Mouse (Mus musculus) forebrain, embryonic 16.5 days (tissue): ENCODE measurements around the gene Tmem91. TPM values are rescaled to one million over a fixed set of nuclear protein-coding genes. Genes with fewer than 3 reads are reported as not detected.

ENCODE experiments used
- ATAC-seq: fragments of 200-750 bp; cut with Nextera tagmentation; 2 replicates; pipeline ENCODE4 v1.8.0; 2017; ENCODE audit warnings: mild to moderate bottlenecking, moderate library complexity
- H3K27ac ChIP-seq: fragments of 300-500 bp; sonication (generic); 2 replicates; pipeline ENCODE4 v1.5.1; 2014; ENCODE audit warnings: low read length, control low read depth
- H3K27me3 ChIP-seq: fragments of 300-500 bp; sonication (generic); replicated peaks from 2 replicates; pipeline ENCODE4 v1.6.1; 2014; ENCODE audit warnings: low read length; ENCODE audit not compliant: control insufficient read depth, insufficient read depth
- H3K36me3 ChIP-seq: fragments of 300-500 bp; sonication (generic); 2 replicates; pipeline ENCODE4 v1.6.1; 2014; ENCODE audit not compliant: control insufficient read depth, insufficient read depth
- H3K4me1 ChIP-seq: fragments of 300-500 bp; sonication (generic); replicated peaks from 2 replicates; pipeline ENCODE4 v1.6.1; 2014; ENCODE audit warnings: low read length; ENCODE audit not compliant: control insufficient read depth, insufficient read depth
- H3K4me2 ChIP-seq: fragments of 300-500 bp; sonication (generic); 2 replicates; pipeline ENCODE4 v1.6.1; 2014; ENCODE audit warnings: mild to moderate bottlenecking, low read length, control low read depth
- H3K4me3 ChIP-seq: fragments of 300-500 bp; sonication (generic); replicated peaks from 2 replicates; pipeline ENCODE4 v1.5.1; 2014; ENCODE audit warnings: mild to moderate bottlenecking, low read length, control low read depth
- H3K9ac ChIP-seq: fragments of 300-500 bp; sonication (generic); replicated peaks from 2 replicates; pipeline ENCODE4 v1.6.1; 2014; ENCODE audit warnings: low read depth, low read length, control low read depth
- H3K9me3 ChIP-seq: fragments of 300-500 bp; sonication (generic); 2 replicates; pipeline ENCODE4 v1.6.1; 2016; ENCODE audit warnings: low read length; ENCODE audit not compliant: control insufficient read depth
- WGBS: fragments of 180-500 bp; shearing (Covaris S2); extraction: QIAGEN DNeasy Blood & Tissue Kit; methylation state at CpG from one replicate; pipeline ENCODE4 v1.1.7; 2014; 5-methylcytosine and 5-hydroxymethylcytosine counted together
- polyA plus RNA-seq: library from polyadenylated mRNA; unstranded; fragments of >200 nt; fragmentation: Nextera tagmentation; extraction: Ambion mirVana; gene quantifications from 2 replicates; pipeline ENCODE4 v1.2.1, GENCODE M21; 2015

The Tmem91 gene
- polyA plus RNA-seq, 1 experiment from 2014 or later = 28.3 TPM

DNA sequence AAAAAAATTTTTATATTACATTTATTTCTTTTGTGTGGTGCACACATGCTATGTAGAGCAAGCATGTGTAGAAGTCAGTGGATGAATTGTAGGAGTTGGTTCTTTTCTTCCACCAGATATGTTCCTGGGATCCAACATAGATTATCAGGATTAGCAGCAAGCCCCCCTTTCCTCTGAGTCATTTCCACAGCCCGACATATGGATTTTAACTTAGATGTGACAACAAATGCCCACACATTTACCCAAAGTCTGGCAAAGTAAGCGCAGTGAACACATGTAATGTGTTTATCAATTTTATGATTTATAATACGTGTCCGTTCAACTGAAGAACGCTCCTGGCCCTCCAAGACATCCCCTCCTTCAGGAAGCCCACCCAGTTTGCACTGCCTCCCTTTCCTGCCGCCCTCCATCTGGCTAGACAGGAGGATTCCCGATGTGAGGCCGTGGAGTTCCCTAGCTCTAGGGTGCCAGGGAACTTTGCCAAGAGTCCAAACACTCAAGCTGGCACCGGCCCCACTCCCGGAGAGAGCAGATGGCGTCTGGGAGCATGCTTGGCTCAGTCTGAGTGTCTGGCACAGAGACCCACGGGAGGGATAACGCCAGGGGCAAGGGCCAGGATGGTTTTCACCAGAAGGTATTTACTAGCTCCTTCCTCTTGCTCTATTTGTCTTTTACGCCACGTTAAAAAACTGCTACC, 1.3 kb upstream of the Tmem91 start:
- ATAC-seq = peak; percentile 76
- Histone ChIP-seq H3K4me2 (no peak overlapping the region), H3K4me3 (no peak overlapping the region), H3K27me3 (peaks cover 22% of the 10 kb centered on the region), H3K9ac (no peak overlapping the region), H3K27ac (peak overlapping the region; percentile 90), H3K36me3 (no peaks in the 10 kb centered on the region), H3K9me3 (no peaks in the 10 kb centered on the region), H3K4me1 (peaks cover 30% of the 10 kb centered on the region)
- 27% methylated on average over 15 of the region's 15 CpGs for WGBS

DNA sequence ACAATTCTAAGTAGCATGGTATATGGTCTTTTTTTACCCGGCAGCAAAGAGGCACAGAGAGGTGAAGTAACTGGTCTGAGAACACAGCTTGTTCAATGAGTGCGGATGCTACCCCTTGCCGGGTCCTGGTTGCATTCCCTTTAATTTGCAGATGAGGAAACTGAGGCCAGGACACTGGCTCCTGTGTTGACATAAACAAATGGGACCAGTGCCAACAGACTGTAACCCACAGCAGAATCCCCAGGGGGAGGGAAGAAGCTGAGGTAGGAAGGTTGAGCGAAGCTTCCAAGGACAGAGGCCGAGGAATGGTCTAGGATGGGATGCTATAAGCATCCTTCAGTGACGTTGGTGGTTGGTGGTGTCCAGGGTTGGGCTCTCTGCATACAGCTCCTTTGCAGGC, 439 bp upstream of the Tmem91 start:
- Histone ChIP-seq H3K36me3 (no peaks in the 10 kb centered on the region), H3K27me3 (peaks cover 22% of the 10 kb centered on the region), H3K4me1 (peaks cover 30% of the 10 kb centered on the region), H3K4me2 (peak overlapping the region; percentile 60), H3K9ac (no peak overlapping the region; the same call in 1 of the 2 replicates), H3K9me3 (no peaks in the 10 kb centered on the region), H3K4me3 (peak overlapping the region; percentile 43), H3K27ac (no peak overlapping the region)
- 47% methylated on average over 6 of the region's 6 CpGs for WGBS
- ATAC-seq = no peak

DNA sequence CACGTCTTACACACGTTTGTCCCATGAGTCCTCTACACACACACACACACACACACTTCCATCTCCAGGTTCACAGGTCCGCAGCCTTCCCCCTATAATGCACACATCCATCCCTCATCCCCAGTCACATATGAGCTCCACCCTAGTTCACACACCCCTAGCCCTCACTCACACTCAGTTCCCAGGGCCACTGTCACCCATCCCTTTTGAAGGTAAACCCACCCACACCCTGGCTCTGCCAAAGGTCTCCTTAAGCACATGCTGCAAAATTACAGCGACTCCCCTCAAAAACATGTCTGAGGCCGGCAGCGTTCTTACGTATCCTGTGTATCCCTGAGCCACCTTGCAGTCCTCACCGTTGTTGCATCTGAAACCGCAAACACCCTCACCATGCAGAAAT, 669 bp downstream of the Tmem91 start:
- Histone ChIP-seq H3K4me2 (peak overlapping the region; percentile 60), H3K9me3 (no peaks in the 10 kb centered on the region), H3K9ac (no peak overlapping the region), H3K4me1 (peaks cover 25% of the 10 kb centered on the region), H3K27ac (no peak overlapping the region), H3K27me3 (peaks cover 22% of the 10 kb centered on the region), H3K4me3 (peak overlapping the region; percentile 43), H3K36me3 (no peaks in the 10 kb centered on the region)
- WGBS = 31% methylated on average over 9 of the region's 9 CpGs
- ATAC-seq = no peak

DNA sequence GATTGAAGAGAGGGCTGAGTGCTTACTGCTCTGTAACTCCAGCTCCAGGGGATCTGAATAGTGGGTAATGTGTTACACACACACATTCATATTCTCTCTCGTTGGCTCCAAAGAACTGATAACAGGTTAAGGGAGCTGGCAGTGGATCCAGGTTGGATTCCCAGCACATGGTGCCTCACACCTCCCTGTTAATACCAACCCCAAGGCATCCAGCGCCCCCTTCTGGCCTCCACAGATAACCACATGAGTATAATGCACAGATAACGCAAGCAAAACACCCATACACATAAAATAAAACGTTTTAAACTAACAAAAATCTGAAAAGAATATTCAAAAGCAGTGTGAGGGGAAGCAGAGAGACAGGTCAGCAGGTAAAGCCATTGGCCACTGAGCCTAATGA, 2.5 kb downstream of the Tmem91 start:
- H3K36me3 ChIP-seq = 0 out of 2 replicates have a peak, but pooled peaks cover 3% of the 10 kb centered on the region
- H3K9ac ChIP-seq = no peak overlapping the region
- H3K4me3 ChIP-seq = no peak overlapping the region
- 53% methylated on average over 4 of the region's 4 CpGs for WGBS
- H3K9me3 ChIP-seq = no peaks in the 10 kb centered on the region
- no peak for ATAC-seq
- H3K4me2 ChIP-seq = no peak overlapping the region
- H3K27ac ChIP-seq = no peak overlapping the region
- peaks cover 25% of the 10 kb centered on the region for H3K4me1 ChIP-seq
- H3K27me3 ChIP-seq = peaks cover 20% of the 10 kb centered on the region

- H3K4me3 ChIP-seq = no peak overlapping the region
- ATAC-seq = no peak
- H3K4me2 ChIP-seq = no peak overlapping the region
- no peak overlapping the region for H3K27ac ChIP-seq
- peaks cover 20% of the 10 kb centered on the region for H3K27me3 ChIP-seq
- H3K4me1 ChIP-seq = peaks cover 21% of the 10 kb centered on the region
- H3K36me3 ChIP-seq = 0 out of 2 replicates have a peak, but pooled peaks cover 3% of the 10 kb centered on the region
- H3K9ac ChIP-seq = no peak overlapping the region
- 83% methylated on average over 2 of the region's 2 CpGs for WGBS
- H3K9me3 ChIP-seq = no peaks in the 10 kb centered on the region
Observed at GRCm38 (mm10) chr7:25671686-25672085, 3.3 kb downstream of the Tmem91 start.

GRCm38 (mm10) chr7:25670096-25670495, 4.9 kb downstream of the Tmem91 start:
- Histone ChIP-seq H3K27me3 (peaks cover 17% of the 10 kb centered on the region), H3K4me2 (no peak overlapping the region), H3K4me3 (no peak overlapping the region), H3K9ac (no peak overlapping the region), H3K36me3 (0 out of 2 replicates have a peak, but pooled peaks cover 3% of the 10 kb centered on the region), H3K4me1 (peaks cover 7% of the 10 kb centered on the region), H3K27ac (no peak overlapping the region), H3K9me3 (no peaks in the 10 kb centered on the region)
- 91% methylated on average over 4 of the region's 4 CpGs for WGBS
- no peak for ATAC-seq

- WGBS = 82% methylated on average over 9 of the region's 9 CpGs
Observed at GRCm38 (mm10) chr7:25669631-25670030, 5.3 kb downstream of the Tmem91 start.

DNA sequence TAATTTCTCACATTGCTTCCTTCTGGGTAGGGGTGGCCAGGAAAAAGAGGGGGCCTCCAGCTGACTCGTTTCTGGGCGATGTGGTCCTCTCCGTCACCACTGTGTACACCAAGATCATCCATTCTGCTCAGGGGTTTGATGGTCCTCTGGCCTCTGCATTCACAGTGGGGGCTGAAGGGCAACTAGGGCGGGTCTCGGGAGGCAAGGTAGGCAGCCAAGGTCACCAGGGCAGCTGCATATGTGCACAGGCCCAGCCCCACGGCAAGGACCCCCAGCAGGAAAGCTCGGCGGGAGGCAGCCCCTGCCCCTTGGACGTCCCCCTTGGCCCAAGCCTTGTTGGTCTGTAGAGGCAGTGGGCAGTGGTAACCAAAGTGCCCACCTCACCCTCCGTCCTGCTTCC, 5.8 kb downstream of the Tmem91 start:
- Histone ChIP-seq H3K4me2 (no peak overlapping the region), H3K9ac (no peak overlapping the region), H3K4me1 (no peaks in the 10 kb centered on the region), H3K36me3 (peaks cover 3% of the 10 kb centered on the region; the same call in 1 of the 2 replicates), H3K4me3 (no peak overlapping the region), H3K27ac (no peak overlapping the region), H3K27me3 (peaks cover 9% of the 10 kb centered on the region), H3K9me3 (no peaks in the 10 kb centered on the region)
- ATAC-seq = no peak
- WGBS = 90% methylated on average over 10 of the region's 10 CpGs

More at GRCm38 (mm10) chr7:25669631-25670030, 5.3 kb downstream of the Tmem91 start:
- Histone ChIP-seq H3K9ac (no peak overlapping the region), H3K4me1 (peaks cover 2% of the 10 kb centered on the region), H3K4me2 (no peak overlapping the region), H3K27ac (no peak overlapping the region), H3K4me3 (no peak overlapping the region), H3K9me3 (no peaks in the 10 kb centered on the region), H3K36me3 (0 out of 2 replicates have a peak, but pooled peaks cover 3% of the 10 kb centered on the region), H3K27me3 (peaks cover 12% of the 10 kb centered on the region)
- ATAC-seq = no peak

DNA sequence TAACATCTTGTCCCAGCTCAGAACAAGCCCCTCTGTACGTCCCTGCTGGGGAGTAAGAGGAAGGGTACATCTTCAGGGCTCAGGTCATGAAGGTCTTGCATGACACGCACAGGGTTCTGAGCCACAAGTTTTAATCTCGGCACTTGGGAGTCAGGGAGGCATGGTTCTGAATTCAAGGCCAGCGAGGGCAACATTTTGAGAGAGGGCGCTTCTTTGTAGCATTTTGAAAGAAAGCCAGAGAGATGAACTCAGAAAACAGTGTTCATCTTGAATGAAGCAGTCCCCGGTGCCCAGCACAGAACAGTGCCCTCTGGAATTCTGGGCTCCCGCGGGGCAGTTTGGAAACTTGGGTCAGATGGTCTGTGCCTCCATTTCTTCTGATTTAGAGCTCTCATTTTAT, 8.6 kb downstream of the Tmem91 start:
- ATAC-seq = no peak
- Histone ChIP-seq H3K27ac (no peak overlapping the region), H3K9ac (no peak overlapping the region), H3K4me3 (no peak overlapping the region), H3K36me3 (peaks cover 5% of the 10 kb centered on the region; the same call in 1 of the 2 replicates), H3K27me3 (no peaks in the 10 kb centered on the region), H3K9me3 (no peaks in the 10 kb centered on the region), H3K4me2 (no peak overlapping the region), H3K4me1 (no peaks in the 10 kb centered on the region; the same call in 1 of the 2 replicates)
- 97% methylated on average over 8 of the region's 8 CpGs for WGBS
